Mouse (Mus musculus) intestine, embryonic 15.5 days (tissue): ENCODE results near the gene Ghrl. TPM values are rescaled to one million over a fixed set of nuclear protein-coding genes. Genes with fewer than 3 reads are reported as not detected.
A peak's percentile ranks its signal among the peaks of the same experiment; 100 is the strongest.
"Not testable (repeated sequence)": the region's sequence is repeated elsewhere in the genome, so short reads cannot be mapped to it uniquely, and the experiment has no call there.

Experiments
- ATAC-seq: fragments of 200-750 bp; cut with Nextera tagmentation; 2 replicates; pipeline ENCODE4 v1.8.0; 2017; ENCODE audit warnings: moderate TSS enrichment, moderate library complexity
- H3K27ac ChIP-seq: fragments of 300-500 bp; sonication (generic); 2 replicates; pipeline ENCODE4 v1.5.1; 2015; ENCODE audit warnings: mild to moderate bottlenecking, inconsistent platforms
- H3K27me3 ChIP-seq: fragments of 300-500 bp; sonication (generic); replicated peaks from 2 replicates; pipeline ENCODE4 v1.6.1; 2015; ENCODE audit warnings: inconsistent platforms
- H3K36me3 ChIP-seq: fragments of 300-500 bp; sonication (generic); 2 replicates; pipeline ENCODE4 v1.6.1; 2015; ENCODE audit warnings: inconsistent platforms
- H3K4me1 ChIP-seq: fragments of 300-500 bp; sonication (generic); replicated peaks from 2 replicates; pipeline ENCODE4 v1.6.1; 2015; ENCODE audit warnings: inconsistent platforms
- H3K4me2 ChIP-seq: fragments of 300-500 bp; sonication (generic); replicated peaks from 2 replicates; pipeline ENCODE4 v1.6.1; 2015; ENCODE audit warnings: mild to moderate bottlenecking, inconsistent platforms
- H3K4me3 ChIP-seq: fragments of 300-500 bp; sonication (generic); replicated peaks from 2 replicates; pipeline ENCODE4 v1.5.1; 2015; ENCODE audit warnings: inconsistent platforms
- H3K9ac ChIP-seq: fragments of 300-500 bp; sonication (generic); 2 replicates; pipeline ENCODE4 v1.6.1; 2015; ENCODE audit warnings: inconsistent platforms
- H3K9me3 ChIP-seq: fragments of 300-500 bp; sonication (generic); 2 replicates; pipeline ENCODE4 v1.6.1; 2016; ENCODE audit warnings: inconsistent platforms
- WGBS: fragments of 180-500 bp; shearing (Covaris S2); methylation state at CpG from one replicate; pipeline ENCODE4 v1.1.7; 2015; 5-methylcytosine and 5-hydroxymethylcytosine counted together
- polyA plus RNA-seq: library from polyadenylated mRNA; unstranded; fragments of >200 nt; fragmentation: Nextera tagmentation; extraction: Ambion mirVana; gene quantifications from 2 replicates; pipeline ENCODE4 v1.2.1, GENCODE M21; 2015

Ghrl gene
- polyA plus RNA-seq, 1 experiment from 2014 or later: 103 TPM

DNA sequence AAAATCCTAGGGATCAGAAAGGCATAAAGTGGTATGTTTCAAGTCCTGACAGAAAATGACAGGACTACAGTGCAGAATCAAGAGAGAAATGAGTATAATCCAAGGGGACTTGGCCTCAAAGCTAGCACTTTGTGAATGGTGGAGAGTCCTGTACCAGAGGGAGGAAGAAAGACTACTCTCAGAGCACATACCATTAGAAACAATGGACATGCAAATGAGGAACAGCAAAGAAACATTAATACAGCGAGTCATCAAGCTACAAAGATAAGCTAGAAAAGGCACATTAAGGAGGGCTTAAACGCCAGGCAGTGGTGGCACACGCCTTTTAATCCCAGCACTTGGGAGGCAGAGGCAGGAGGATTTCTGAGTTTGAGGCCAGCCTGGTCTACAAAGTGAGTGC lies 11.6 kb upstream of the Ghrl start:
- H3K27me3 ChIP-seq: no peaks in the 10 kb centered on the region
- H3K9me3 ChIP-seq: no peaks in the 10 kb centered on the region
- WGBS: 96% methylated on average over 3 of the region's 3 CpGs
- no peak overlapping the region for H3K9ac ChIP-seq
- H3K4me2 ChIP-seq: no peak overlapping the region
- H3K4me3 ChIP-seq: no peak overlapping the region
- H3K36me3 ChIP-seq: peaks cover 59% of the 10 kb centered on the region
- H3K27ac ChIP-seq: no peak overlapping the region
- no peaks in the 10 kb centered on the region for H3K4me1 ChIP-seq
- no peak for ATAC-seq

DNA sequence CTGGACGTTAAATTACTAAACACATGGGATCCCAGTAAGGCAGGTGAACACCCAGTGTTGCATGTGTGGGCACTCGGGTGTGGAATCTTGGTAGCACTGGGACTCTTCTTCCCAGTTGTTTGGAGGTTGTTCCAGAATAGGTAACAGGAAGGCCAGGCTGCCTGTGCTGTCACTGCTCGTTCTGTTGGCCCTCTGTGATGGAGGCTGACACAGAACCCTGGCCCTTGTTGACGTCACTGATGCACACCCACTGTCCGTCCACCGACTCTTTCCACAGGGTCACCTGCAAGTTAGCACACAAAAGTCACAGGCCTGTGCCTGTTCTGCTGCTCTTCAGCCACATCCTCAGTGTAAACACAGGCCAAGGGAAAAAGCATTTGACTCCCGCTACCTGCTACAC lies 8.5 kb upstream of the Ghrl start:
- H3K4me2 ChIP-seq: no peak overlapping the region
- no peak overlapping the region for H3K4me3 ChIP-seq
- ATAC-seq: no peak
- 88% methylated on average over 7 of the region's 7 CpGs for WGBS
- H3K9me3 ChIP-seq: no peaks in the 10 kb centered on the region
- peaks cover 49% of the 10 kb centered on the region for H3K36me3 ChIP-seq
- no peak overlapping the region for H3K27ac ChIP-seq
- H3K27me3 ChIP-seq: no peaks in the 10 kb centered on the region
- H3K9ac ChIP-seq: no peak overlapping the region
- no peaks in the 10 kb centered on the region for H3K4me1 ChIP-seq

DNA sequence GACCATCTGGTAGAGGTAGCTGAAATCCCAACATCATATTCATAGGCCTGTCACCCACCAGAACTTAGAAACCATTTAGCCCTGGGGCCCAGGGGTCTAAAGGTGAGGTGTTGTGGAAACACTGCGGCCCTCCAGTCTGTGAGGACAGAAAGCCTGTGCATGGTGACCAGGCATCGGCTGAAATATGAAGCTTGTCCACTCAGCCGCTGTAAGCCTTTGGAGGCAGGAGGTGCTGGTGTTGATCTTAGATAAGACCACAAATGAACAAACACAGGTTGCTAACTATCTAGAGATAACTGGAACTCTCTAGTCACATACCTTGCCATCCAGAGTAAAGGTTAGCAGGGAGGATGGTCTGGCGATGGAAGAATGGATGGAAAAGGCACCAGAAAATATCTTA lies 1.4 kb upstream of the Ghrl start:
- Histone ChIP-seq H3K27me3 (no peaks in the 10 kb centered on the region), H3K9me3 (no peaks in the 10 kb centered on the region), H3K36me3 (peaks cover 19% of the 10 kb centered on the region), H3K9ac (no peak overlapping the region), H3K4me1 (no peaks in the 10 kb centered on the region), H3K27ac (no peak overlapping the region), H3K4me2 (no peak overlapping the region), H3K4me3 (no peak overlapping the region)
- WGBS: 66% methylated on average over 4 of the region's 4 CpGs
- ATAC-seq: no peak

DNA sequence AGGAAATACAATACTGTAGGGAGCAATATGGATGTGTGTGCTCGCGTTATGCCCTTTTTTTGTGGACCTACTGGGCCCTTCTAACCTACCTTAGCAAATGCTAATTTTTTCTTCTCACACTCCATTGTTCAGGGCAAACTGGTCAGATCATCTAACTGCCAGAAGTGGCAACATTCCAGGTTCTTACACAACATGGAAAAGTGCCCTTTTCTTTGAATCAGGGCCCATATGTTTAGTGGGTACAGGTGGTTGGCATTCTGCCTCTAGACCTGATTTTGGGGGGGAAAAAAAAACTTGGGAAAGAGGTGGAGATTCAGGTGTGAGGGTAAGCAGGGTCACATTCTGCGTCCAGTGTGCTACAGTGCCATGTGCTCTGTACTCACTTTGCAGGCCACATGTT lies 2.1 kb downstream of the Ghrl start:
- 87% methylated on average over 3 of the region's 3 CpGs for WGBS

DNA sequence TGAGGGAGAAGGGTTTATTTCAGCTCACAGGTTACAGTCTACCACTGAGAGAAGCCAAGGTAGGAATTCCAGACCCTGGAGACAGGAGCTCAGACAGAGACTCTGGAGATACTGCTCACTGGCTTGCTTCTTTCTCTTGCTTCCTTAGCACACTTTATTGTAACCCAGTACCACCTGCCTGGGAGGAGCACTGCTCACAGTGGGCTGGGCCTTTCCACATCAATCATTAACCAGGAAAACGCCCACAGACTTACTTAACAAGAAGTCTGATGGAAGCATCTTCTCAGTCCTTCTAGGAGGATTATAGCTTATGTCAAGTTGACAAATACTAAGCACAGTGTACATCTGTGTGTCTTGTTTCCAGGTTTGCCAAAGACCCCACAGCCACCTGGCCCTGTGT lies 4.9 kb downstream of the Ghrl start:
- H3K4me2 ChIP-seq: no peak overlapping the region
- H3K9ac ChIP-seq: no peak overlapping the region
- H3K4me3 ChIP-seq: no peak overlapping the region
- no peaks in the 10 kb centered on the region for H3K4me1 ChIP-seq
- no peaks in the 10 kb centered on the region for H3K27me3 ChIP-seq
- H3K27ac ChIP-seq: no peak overlapping the region
- ATAC-seq: peak; percentile 84
- no peaks in the 10 kb centered on the region for H3K9me3 ChIP-seq
- peaks cover 42% of the 10 kb centered on the region for H3K36me3 ChIP-seq
- WGBS: 56% methylated on average over 1 of the region's 1 CpGs

More for the DNA sequence above, 2.1 kb downstream of the Ghrl start:
- Histone ChIP-seq H3K4me1 (no peaks in the 10 kb centered on the region), H3K4me2 (no peak overlapping the region), H3K27me3 (no peaks in the 10 kb centered on the region), H3K9ac (no peak overlapping the region), H3K9me3 (no peaks in the 10 kb centered on the region), H3K36me3 (peaks cover 35% of the 10 kb centered on the region), H3K27ac (no peak overlapping the region), H3K4me3 (no peak overlapping the region)
- ATAC-seq: no peak

DNA sequence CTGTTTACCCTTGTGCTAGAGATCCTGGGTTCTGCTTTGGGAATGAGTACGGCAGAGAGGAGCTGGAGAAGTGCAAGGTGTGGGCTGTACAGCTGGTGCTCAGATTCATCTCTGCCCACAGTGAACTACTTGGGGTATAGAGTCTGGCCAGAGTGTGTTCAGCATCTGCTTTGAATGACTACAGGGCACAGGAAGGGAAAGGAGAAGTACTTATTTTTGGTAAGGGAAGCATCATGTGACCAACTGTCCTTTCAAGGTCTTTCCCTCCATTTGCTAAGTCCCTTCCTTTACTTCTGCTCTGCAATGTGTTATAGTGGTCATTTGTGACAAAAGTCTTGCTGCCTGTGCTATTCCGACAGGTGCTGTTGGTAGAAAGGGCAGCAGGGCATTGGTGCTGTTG lies 5.4 kb downstream of the Ghrl start:
- no peaks in the 10 kb centered on the region for H3K4me1 ChIP-seq
- H3K9me3 ChIP-seq: no peaks in the 10 kb centered on the region
- H3K9ac ChIP-seq: no peak overlapping the region
- no peak overlapping the region for H3K4me2 ChIP-seq
- 80% methylated on average over 2 of the region's 2 CpGs for WGBS
- H3K27me3 ChIP-seq: no peaks in the 10 kb centered on the region
- H3K4me3 ChIP-seq: no peak overlapping the region
- H3K36me3 ChIP-seq: peaks cover 46% of the 10 kb centered on the region
- no peak overlapping the region for H3K27ac ChIP-seq
- ATAC-seq: no peak

DNA sequence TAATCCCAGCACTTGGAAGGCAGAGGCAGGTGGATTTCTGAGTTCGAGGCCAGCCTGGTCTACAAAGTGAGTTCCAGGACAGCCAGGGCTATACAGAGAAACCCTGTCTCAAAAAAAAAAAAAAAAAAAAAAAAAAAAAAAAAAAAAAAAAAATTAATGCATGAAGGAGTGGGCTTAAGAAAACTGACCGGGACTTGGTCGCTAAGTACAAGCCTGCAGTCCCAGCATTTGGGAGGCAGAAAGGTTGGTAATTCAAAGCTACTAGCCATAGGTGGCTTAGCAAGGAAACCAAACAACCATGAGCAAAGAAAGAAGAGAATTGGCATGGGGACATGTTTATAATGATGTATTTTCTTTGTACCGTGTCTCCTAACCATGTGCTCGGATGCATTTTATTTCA lies 6.3 kb downstream of the Ghrl start:
- H3K4me2 ChIP-seq, H3K4me3 ChIP-seq, H3K27ac ChIP-seq, H3K4me1 ChIP-seq, ATAC-seq, H3K9me3 ChIP-seq, H3K9ac ChIP-seq, H3K27me3 ChIP-seq: not testable (repeated sequence)
- WGBS: 86% methylated on average over 5 of the region's 5 CpGs
- H3K36me3 ChIP-seq: peaks cover 53% of the 10 kb centered on the region

DNA sequence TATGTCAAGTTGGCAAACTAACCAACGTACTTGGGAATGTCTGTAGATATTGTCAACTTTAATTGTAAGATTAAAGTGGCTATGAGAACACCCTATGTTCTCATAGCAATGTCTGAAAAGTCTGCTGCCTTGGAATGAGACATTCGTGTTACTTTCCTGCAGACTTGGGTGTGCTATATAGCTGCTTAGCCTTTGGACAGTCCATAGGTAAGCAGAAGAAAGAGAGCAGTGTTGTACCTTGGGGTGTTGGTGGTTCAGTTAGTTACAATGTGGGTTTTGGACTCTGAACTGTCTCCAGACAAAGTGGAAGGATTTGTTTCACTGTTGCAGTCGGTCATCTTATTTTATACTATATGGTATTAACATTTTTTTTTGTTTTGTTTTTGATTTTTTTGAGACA lies 7.0 kb downstream of the Ghrl start:
- Histone ChIP-seq H3K9ac (no peak overlapping the region), H3K36me3 (peaks cover 58% of the 10 kb centered on the region), H3K4me3 (no peak overlapping the region), H3K9me3 (no peaks in the 10 kb centered on the region), H3K4me2 (no peak overlapping the region), H3K27me3 (no peaks in the 10 kb centered on the region), H3K4me1 (no peaks in the 10 kb centered on the region), H3K27ac (no peak overlapping the region)
- 85% methylated on average over 3 of the region's 3 CpGs for WGBS
- ATAC-seq: 0 out of 2 replicates have a peak, but pooled peaks have one; percentile 48

DNA sequence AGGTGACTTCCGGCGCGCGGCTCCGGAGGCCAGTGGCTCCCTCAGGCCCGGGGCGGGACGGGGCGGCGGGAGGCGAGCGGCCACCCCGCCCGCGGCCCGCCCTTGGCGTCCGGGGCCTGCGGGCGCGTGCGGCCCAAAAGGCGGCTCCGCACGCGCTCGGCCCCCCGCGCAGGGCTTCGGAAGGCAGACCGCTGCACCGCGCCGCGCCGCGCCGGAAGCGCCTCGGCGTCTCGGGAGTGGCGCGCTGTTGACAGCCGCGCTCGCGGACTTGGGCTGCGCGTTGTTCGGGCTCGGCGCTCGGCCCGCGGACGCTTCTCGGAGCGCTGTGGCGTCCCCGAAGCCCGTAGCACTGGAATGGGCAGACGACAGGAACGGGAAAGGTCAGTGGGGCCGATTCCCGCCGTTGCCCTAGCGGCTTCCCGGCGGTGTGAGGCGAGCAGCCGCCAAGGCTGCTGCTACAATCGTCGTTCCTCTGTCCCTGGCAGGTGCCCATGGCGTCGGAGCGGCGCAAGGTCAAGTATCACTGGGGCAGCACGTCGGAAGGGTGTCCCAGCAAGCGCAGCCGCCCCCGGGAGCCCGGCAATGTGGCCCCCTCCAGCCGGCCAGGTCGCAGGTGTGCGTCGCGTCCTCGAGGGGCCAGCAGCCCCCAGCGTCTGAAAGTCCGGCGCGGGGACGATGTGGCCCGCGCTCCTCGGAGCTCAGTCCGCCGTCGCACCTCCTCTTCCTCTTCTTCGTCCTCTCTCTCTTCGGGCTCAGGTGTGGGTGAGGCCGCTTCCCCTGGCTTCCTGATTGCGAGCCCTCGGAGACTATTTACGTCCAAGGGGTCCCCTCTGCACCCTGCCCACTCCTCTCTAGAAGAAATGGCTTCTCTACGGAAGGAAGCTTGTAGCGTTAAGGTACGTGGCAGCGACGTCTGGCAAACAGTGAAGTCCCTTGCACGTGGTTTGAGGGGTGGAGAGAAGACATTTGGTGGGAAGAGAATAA lies 22.2 kb downstream of the Ghrl start:
- Histone ChIP-seq H3K9me3 (no peaks in the 10 kb centered on the region), H3K36me3 (peaks cover 5% of the 10 kb centered on the region), H3K27ac (peak overlapping the region; percentile 92), H3K4me2 (peak overlapping the region; percentile 91), H3K27me3 (no peaks in the 10 kb centered on the region), H3K9ac (peak overlapping the region; percentile 87), H3K4me1 (peaks cover 12% of the 10 kb centered on the region), H3K4me3 (peak overlapping the region; percentile 86)
- under 1% methylated on average over 86 of the region's 113 CpGs for WGBS
- ATAC-seq: peak; percentile 12

DNA sequence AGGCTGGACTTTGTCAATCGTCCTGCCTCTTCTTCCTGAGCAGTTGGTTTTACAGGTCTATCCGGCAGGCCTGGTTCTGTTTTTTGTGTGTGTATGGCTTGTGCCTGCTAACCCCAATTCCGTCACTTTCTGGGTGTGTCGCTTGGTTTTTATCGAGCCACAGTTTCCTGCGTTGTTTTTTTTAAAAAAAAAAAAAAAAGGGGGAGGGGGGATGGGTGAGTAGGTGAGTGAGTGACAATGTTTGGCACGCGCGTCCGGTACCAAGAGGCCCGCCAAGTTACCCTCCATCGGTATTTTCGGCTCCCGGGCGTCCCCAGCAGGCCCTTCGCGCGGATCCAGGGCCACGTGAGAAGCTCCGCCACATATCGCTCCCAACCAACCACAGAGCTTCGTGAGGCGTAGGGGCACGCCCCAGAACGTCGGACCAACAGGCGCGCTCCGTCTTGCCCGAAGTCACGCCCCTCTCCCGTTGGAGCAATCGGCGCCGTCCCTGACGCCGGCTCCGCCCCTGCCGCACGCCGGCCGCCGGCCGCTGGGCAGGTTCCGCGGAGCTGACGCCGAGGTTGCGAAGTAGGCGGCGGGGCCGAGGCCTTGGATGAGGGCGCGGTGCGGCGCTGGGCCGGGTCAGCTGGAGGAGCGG lies 23.0 kb downstream of the Ghrl start, which contains the start of gene Tatdn2:
Gene Tatdn2 (plus strand): TSS at position 469 of the 640 bp plus-strand sequence.
- WGBS: under 1% methylated on average over 53 of the region's 58 CpGs
- peak within 1 kb of the TSS; percentile 91 for H3K4me2 ChIP-seq
- peak within 1 kb of the TSS; percentile 92 for H3K27ac ChIP-seq
- no peaks in the 10 kb centered on the region for H3K9me3 ChIP-seq
- H3K9ac ChIP-seq: peak within 1 kb of the TSS; percentile 87
- no peaks in the 10 kb centered on the region for H3K27me3 ChIP-seq
- no peaks in the 10 kb centered on the region; the same call in 1 of the 2 replicates for H3K36me3 ChIP-seq
- ATAC-seq: peak; percentile 98
- peaks cover 12% of the 10 kb centered on the region for H3K4me1 ChIP-seq
- H3K4me3 ChIP-seq: peak within 1 kb of the TSS; percentile 86

DNA sequence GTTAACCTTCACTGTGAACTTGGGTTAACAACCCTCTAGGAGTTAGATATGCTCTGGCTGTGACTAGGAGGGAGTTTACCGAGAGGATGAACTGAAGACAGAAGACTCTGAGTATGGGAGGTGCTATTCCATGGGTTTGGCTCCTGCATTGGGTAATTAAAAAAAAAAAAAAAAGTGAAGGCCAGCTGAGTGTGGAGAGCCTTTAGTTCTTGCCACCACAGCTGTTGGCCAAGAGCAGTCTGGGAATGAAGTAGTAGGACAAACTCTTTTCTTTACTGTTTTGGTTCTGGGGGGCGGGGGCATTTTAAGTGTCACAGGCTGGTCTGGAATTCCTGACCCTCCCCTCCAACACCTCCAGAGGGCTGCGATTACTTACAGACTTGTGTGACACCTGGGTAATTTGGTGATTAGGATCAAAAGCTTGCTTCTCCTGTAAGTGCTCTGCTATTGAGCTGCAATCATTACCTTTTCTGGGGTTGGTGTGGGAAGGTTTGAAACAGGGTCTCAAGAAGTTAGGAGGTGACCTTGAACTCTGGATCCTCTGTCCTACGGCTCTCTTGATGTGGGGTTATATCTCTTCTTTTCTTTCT lies 23.8 kb downstream of the Ghrl start:
- Histone ChIP-seq H3K4me3 (no peak overlapping the region; the same call in 1 of the 2 replicates), H3K36me3 (no peaks in the 10 kb centered on the region), H3K27me3 (no peaks in the 10 kb centered on the region), H3K9me3 (no peaks in the 10 kb centered on the region), H3K4me2 (peak overlapping the region; percentile 57), H3K4me1 (peaks cover 14% of the 10 kb centered on the region), H3K9ac (no peak overlapping the region), H3K27ac (peak overlapping the region; percentile 92)
- no peak for ATAC-seq
- WGBS: 43% methylated on average over 4 of the region's 4 CpGs

DNA sequence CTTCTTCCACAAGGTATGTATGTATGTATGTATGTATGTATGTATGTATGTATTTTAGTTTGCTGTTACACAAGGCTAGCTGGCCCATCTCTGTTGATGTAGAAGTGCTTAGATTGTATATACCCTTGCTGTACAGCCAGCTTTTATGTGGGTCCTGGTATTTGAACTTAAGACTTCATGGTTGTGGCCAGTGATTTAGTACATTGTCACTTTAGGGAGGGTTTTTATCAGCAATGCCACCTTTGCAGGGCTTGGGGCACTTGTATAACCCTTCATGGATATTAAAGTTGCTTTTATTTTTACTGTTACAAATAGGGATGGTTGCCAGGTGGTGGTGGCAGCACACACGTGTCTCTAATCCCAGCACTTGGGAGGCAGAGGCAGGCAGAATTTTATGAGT lies 24.5 kb downstream of the Ghrl start:
- Histone ChIP-seq H3K36me3 (no peaks in the 10 kb centered on the region), H3K9me3 (no peaks in the 10 kb centered on the region), H3K4me2 (no peak overlapping the region), H3K27ac (no peak overlapping the region), H3K4me3 (no peak overlapping the region), H3K4me1 (peaks cover 20% of the 10 kb centered on the region), H3K9ac (no peak overlapping the region), H3K27me3 (no peaks in the 10 kb centered on the region)
- WGBS: 50% methylated on average over 1 of the region's 1 CpGs
- no peak for ATAC-seq
